Mouse (Mus musculus) splenic B cell, adult 2 months (primary cell): Measurements from ENCODE around the gene Zmynd8.

Experiments used
- DNase-seq: peaks from one replicate; pipeline ENCODE4 v3.0.0-alpha.2; 2011; ENCODE audit warnings: low read depth, low spot score
- H3K27me3 ChIP-seq: 2 replicates; pipeline ENCODE4 v1.6.1; 2012; ENCODE audit warnings: mild to moderate bottlenecking, low read length, moderate library complexity, mixed read lengths; ENCODE audit not compliant: control insufficient read depth, poor library complexity, insufficient read depth, severe bottlenecking
- H3K36me3 ChIP-seq: 2 replicates; pipeline ENCODE4 v1.6.1; 2012; ENCODE audit warnings: mild to moderate bottlenecking, low read length, moderate library complexity, mixed read lengths; ENCODE audit not compliant: control insufficient read depth, poor library complexity, insufficient read depth, severe bottlenecking

Zmynd8 gene

GRCm38 (mm10) chr2:165740982-165741381, 157.8 kb downstream of the Zmynd8 start:
- Histone ChIP-seq H3K27me3 (no peaks in the 10 kb centered on the region), H3K36me3 (no peaks in the 10 kb centered on the region)
- DNase-seq: no peak

DNA sequence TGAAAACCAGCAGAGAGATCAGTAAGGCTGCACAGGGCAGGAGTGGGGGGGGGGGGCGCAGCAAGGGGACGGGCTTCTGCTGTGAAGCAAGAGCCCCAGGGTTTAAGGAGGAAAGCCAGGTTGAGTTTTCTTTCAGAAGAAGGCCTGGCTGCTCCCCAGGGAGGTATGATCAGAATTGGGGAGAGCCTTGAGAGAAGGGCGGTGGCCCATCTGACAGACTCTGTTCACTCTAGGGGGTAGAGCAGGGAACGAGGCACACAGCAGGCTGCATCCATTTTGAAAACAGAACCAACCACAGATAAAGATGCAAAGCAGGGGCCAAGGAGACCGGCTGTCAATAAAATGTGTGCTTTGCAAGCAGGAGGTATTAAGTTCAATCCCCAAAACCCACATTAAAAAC, 158.4 kb downstream of the Zmynd8 start:
- Histone ChIP-seq H3K36me3 (no peaks in the 10 kb centered on the region), H3K27me3 (no peaks in the 10 kb centered on the region)
- DNase-seq: no peak

GRCm38 (mm10) chr2:165736297-165736696, 162.5 kb downstream of the Zmynd8 start:
- DNase-seq: no peak
- H3K27me3 ChIP-seq: no peaks in the 10 kb centered on the region
- no peaks in the 10 kb centered on the region for H3K36me3 ChIP-seq
